Mouse (Mus musculus): ENCODE measurements at regions not wholly inside any gene's neighbourhood (a gene's known extent, or its start where the extent isn't known, plus 50 kb on each side); places are given as distances from the start of the nearest gene placed in this dataset.
A peak's percentile ranks its signal among the peaks of the same experiment; 100 is the strongest.
"Not testable (repeated sequence)": the region's sequence is repeated elsewhere in the genome, so short reads cannot be mapped to it uniquely, and the experiment has no call there.

DNA sequence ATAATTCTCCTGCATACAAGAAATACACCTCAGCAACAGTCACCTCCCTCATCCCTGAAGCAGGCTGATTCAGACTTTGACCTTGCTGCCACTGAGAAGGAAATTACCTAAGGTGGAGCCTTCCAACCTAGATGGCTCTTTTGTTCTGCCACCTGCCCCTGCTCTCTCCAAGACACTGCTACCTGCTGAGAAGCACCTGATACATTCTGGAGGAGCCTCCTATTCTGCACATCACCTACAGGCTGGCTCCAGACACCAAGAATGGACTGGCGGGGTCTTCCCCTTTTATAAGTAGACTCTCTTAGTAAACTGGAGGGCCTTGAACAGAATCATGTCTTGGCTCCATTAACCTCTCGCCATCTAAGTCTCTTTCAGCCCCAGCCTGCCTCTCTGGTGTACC lies 1149.5 kb upstream of the 2610301B20Rik start:
- not testable (repeated sequence) for ATAC-seq; H3K36me3 ChIP-seq; H3K9ac ChIP-seq (replicated peaks); H3K27me3 ChIP-seq; H3K9me3 ChIP-seq; H3K4me2 ChIP-seq (replicated peaks); H3K4me3 ChIP-seq (replicated peaks); H3K4me1 ChIP-seq (replicated peaks); H3K27ac ChIP-seq
- WGBS, result 76% methylated on average over 2 of the region's 2 CpGs

DNA sequence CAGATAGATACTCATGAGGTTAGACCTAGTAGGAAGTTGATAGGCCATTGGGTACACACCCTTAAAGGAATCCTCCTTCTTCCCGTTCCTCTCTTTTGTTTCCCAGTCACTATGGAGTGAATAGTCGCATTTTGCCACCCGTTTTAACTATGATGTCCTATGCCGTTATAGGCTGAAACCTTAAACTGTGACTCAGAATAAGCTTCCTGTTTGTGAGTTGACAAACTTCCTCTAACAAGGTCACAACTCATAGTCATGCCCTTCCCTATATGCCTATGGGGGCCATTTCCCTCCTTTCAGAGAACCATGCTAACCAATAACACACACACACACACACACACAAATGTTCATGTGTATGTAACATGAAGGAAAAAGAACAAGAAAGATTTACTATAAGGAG lies 1136.6 kb upstream of the 2610301B20Rik start:
- no peak overlapping the region for H3K9ac ChIP-seq (replicated peaks)
- H3K4me1 ChIP-seq (replicated peaks), result no peaks in the 10 kb centered on the region
- ATAC-seq, result no peak
- no peak overlapping the region for H3K27ac ChIP-seq
- WGBS, result 93% methylated on average over 4 of the region's 4 CpGs
- H3K4me3 ChIP-seq (replicated peaks), result no peak overlapping the region
- H3K9me3 ChIP-seq, result no peaks in the 10 kb centered on the region
- no peaks in the 10 kb centered on the region for H3K36me3 ChIP-seq
- no peaks in the 10 kb centered on the region for H3K27me3 ChIP-seq
- H3K4me2 ChIP-seq (replicated peaks), result no peak overlapping the region

DNA sequence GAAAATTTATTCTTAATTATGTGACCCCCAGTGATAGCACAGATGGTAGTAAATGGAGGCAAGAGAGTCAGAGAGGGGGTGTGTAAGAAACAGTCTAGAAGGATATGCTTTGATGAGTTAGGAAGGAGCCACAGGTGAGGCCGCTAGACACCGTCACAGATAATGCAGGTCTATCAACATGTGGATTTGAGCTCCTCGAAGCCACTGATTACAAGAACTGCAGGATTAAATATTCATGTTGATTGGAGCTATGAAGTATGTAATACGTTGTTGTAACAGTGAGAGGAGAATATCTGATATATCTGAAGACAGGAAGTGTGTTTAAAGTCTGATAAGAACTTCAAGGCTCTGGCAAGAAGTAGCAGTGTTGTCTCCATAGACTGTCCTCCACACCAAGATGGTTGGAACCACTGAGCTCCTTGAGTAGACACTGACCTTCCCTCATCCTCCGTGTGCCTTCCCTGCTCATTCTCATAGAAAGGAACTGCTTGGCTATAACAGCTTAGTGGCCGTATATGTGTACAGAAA lies 1126.8 kb upstream of the 2610301B20Rik start:
- no peak overlapping the region for H3K27ac ChIP-seq
- no peaks in the 10 kb centered on the region for H3K9me3 ChIP-seq
- no peaks in the 10 kb centered on the region for H3K4me1 ChIP-seq (replicated peaks)
- 92% methylated on average over 6 of the region's 6 CpGs for WGBS
- H3K4me3 ChIP-seq (replicated peaks), result no peak overlapping the region
- no peaks in the 10 kb centered on the region for H3K27me3 ChIP-seq
- ATAC-seq, result no peak
- no peak overlapping the region for H3K4me2 ChIP-seq (replicated peaks)
- H3K9ac ChIP-seq (replicated peaks), result no peak overlapping the region
- no peaks in the 10 kb centered on the region for H3K36me3 ChIP-seq

DNA sequence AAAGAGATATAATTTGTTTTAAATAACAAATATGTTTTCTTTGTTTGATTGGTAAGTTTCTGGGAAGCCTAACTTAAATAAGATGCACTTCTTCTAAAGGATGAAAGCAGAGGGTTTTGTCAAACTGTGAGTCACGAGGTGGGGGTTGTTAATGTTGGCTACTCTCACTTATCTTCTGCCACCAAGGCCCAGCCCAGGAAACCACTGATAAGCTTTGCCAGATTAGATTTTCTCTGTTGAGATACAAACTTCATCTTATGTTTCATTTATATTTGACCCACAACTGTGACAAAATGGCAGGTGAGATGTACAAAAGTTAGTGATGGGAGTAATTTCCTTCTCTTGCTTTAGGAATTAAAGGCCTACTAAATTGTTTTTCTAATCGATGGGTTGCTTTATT lies 1126.2 kb upstream of the 2610301B20Rik start:
- 80% methylated on average over 2 of the region's 2 CpGs for WGBS
- H3K36me3 ChIP-seq, result no peaks in the 10 kb centered on the region
- no peak overlapping the region for H3K4me2 ChIP-seq (replicated peaks)
- H3K9ac ChIP-seq (replicated peaks), result no peak overlapping the region
- no peak overlapping the region for H3K4me3 ChIP-seq (replicated peaks)
- H3K4me1 ChIP-seq (replicated peaks), result no peaks in the 10 kb centered on the region
- H3K9me3 ChIP-seq, result no peaks in the 10 kb centered on the region
- no peaks in the 10 kb centered on the region for H3K27me3 ChIP-seq
- no peak overlapping the region for H3K27ac ChIP-seq
- ATAC-seq, result no peak

DNA sequence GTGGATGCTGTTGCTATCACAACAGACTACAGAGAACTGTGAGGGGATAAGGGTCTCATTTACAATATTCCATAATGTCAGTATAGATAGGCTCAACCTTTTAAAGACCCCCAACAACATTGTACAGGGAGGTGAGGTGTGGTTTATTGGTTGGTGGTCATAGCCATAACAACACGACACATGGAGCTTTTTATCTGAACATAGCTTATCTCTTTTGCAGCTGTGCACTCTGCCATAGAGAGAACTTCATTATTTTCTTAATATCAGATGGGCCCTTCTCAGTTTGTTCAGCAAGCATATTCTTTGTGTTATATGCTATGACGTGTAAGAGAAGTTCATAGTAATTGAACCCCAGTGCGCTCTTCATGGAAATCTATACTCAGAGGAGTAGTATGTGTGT lies 1124.4 kb upstream of the 2610301B20Rik start:
- Histone ChIP-seq H3K4me1 (replicated peaks) (no peaks in the 10 kb centered on the region), H3K27ac (no peak overlapping the region), H3K27me3 (no peaks in the 10 kb centered on the region), H3K36me3 (no peaks in the 10 kb centered on the region), H3K4me3 (replicated peaks) (no peak overlapping the region), H3K4me2 (replicated peaks) (no peak overlapping the region), H3K9ac (replicated peaks) (no peak overlapping the region), H3K9me3 (no peaks in the 10 kb centered on the region)
- no peak for ATAC-seq
- 94% methylated on average over 3 of the region's 3 CpGs for whole genome bisulfite sequencing

DNA sequence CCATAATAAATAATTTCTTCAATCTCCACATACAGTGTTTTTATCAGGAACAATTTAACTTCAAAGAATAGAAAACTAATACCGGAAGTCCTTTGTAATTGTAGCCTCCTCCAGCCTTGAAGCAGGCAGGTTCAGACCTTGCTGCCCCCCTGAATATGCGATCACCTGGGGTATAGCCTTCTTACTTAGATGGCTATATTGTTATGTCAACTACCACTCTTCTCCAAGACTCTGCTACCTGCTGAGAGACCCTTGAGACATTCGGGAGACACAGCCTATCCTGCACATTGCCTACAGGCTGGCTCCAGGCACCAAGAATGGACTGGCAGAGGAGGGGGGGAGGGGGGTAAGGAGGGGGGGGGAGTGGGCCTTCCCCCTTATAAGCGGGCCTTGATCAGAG lies 1123.9 kb upstream of the 2610301B20Rik start:
- Histone ChIP-seq H3K4me1 (replicated peaks) (no peaks in the 10 kb centered on the region), H3K4me2 (replicated peaks) (no peak overlapping the region), H3K27ac (no peak overlapping the region), H3K9me3 (no peaks in the 10 kb centered on the region), H3K9ac (replicated peaks) (no peak overlapping the region), H3K27me3 (no peaks in the 10 kb centered on the region), H3K4me3 (replicated peaks) (no peak overlapping the region), H3K36me3 (no peaks in the 10 kb centered on the region)
- 75% methylated on average over 4 of the region's 4 CpGs for WGBS
- no peak for ATAC-seq

DNA sequence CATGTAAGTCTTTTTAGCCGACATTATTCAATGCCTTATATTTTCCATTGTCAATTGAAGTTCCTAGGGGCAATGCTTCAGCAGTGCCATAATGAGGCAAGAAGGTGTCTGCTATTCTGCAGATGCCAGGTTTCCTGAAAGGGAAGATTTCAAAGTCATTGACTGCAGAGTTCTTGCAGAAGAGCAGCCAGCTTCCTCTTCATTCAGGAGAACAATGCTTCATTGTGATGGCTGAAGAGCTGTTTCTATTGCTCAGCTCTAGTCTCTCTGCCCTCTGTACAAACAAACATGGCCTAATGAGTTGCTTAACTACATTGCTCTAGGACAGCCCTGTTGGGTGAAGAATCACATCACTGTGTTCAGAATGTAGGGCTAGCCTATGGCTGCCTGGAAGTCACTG lies 1111.0 kb upstream of the 2610301B20Rik start:
- WGBS, result 65% methylated on average over 1 of the region's 1 CpGs
- no peaks in the 10 kb centered on the region for H3K27me3 ChIP-seq
- no peak for ATAC-seq
- no peak overlapping the region for H3K27ac ChIP-seq
- no peaks in the 10 kb centered on the region for H3K9me3 ChIP-seq
- H3K4me3 ChIP-seq (replicated peaks), result no peak overlapping the region
- H3K4me1 ChIP-seq (replicated peaks), result no peaks in the 10 kb centered on the region
- H3K36me3 ChIP-seq, result no peaks in the 10 kb centered on the region
- H3K9ac ChIP-seq (replicated peaks), result no peak overlapping the region
- H3K4me2 ChIP-seq (replicated peaks), result no peak overlapping the region

DNA sequence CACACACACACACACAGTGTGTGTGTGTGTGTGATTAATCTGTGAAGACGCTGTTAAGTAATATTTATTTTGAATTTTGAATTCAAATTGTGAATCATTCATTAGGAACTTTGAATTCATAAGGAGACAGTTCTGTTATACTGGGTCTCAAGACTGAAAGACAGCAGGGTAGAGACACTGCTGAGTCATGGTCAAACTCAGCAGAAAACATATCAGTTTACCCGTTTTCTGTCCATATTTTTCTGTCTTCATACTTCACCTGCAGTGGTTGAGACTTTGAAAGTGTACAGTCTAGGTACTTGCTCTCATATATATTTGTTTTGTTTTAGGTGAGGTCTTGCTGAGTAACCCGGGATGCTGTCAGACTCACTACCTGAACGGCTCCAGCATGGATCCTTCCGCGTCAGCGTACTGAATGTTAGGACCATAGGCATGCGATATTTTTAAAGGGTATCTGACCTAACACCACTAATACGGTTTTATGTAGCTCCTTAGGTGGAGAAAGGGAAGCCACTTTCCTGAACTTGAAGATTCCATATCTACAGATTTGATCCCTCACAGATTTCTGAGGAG lies 1104.6 kb upstream of the 2610301B20Rik start:
- ATAC-seq, result no peak
- 60% methylated on average over 9 of the region's 9 CpGs for WGBS
- Histone ChIP-seq H3K9me3 (no peaks in the 10 kb centered on the region), H3K4me2 (replicated peaks) (peak overlapping the region; percentile 64), H3K36me3 (no peaks in the 10 kb centered on the region), H3K27me3 (no peaks in the 10 kb centered on the region), H3K4me3 (replicated peaks) (peak overlapping the region; percentile 47), H3K27ac (no peak overlapping the region), H3K9ac (replicated peaks) (no peak overlapping the region), H3K4me1 (replicated peaks) (no peaks in the 10 kb centered on the region)

DNA sequence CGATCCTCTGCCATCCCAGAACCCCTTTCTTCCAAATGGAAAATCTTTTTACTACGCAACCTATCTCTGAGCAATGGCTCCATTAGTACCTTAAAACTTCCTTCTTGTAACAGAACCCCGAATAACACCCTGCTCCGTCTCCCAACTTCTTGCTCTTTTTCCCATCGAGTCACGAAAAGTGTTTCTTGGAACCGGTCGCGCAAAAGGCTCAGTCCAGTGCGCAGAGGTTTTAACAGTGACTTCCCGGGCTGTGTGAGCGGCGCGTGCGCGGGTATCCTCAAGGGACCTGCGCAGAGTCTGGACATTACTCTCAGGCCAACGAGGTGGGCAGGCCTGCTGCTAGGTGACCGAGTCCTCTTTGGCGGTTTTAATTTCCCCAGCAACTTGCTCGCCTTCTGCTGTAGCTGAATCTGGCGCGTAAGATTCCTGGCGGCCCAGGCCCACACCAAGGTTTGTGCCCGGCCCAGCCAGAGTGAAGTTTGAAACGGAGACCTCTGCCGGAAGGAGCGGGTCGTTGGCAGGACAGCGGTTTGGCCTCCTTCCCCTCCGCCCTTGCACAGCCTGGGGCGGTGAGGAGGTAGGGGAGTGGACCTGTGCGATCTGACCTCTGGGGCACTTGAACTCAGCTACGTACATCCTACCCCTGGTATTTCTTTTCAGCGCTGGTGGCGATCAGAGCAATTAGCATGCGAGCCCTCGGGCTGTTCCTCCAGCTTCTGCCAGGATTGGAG lies 1103.8 kb upstream of the 2610301B20Rik start:
- no peaks in the 10 kb centered on the region for H3K9me3 ChIP-seq
- H3K4me1 ChIP-seq (replicated peaks), result no peaks in the 10 kb centered on the region
- whole genome bisulfite sequencing, result 2% methylated on average over 38 of the region's 38 CpGs
- peak overlapping the region; percentile 69 for H3K9ac ChIP-seq (replicated peaks)
- ATAC-seq, result peak; percentile 92
- H3K36me3 ChIP-seq, result no peaks in the 10 kb centered on the region
- no peaks in the 10 kb centered on the region for H3K27me3 ChIP-seq
- H3K4me2 ChIP-seq (replicated peaks), result peak overlapping the region; percentile 64
- H3K4me3 ChIP-seq (replicated peaks), result peak overlapping the region; percentile 47
- peak overlapping the region; percentile 27 for H3K27ac ChIP-seq

DNA sequence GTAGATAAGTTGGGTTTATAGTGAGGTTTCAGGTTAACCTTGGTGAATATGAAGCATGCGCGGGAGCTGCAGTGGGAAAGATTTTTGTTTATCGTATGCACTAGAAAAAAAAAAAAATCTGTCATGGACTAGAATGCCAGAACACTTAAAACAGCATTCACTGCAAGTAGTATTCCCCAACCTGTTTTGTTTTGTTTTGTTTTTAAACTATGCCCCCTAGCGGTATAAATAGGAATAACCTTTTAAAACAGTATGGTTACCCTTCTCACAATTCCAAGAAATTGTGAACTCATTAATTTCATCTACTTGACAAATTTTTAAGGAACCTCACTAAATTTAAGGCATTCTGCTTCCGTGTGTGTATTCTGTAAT lies 1103.2 kb upstream of the 2610301B20Rik start:
- peak overlapping the region; percentile 69 for H3K9ac ChIP-seq (replicated peaks)
- peak overlapping the region; percentile 64 for H3K4me2 ChIP-seq (replicated peaks)
- H3K27me3 ChIP-seq, result no peaks in the 10 kb centered on the region
- no peaks in the 10 kb centered on the region for H3K36me3 ChIP-seq
- H3K27ac ChIP-seq, result peak overlapping the region; percentile 27
- 1% methylated on average over 5 of the region's 5 CpGs for WGBS
- ATAC-seq, result peak; percentile 60
- no peaks in the 10 kb centered on the region for H3K4me1 ChIP-seq (replicated peaks)
- H3K9me3 ChIP-seq, result no peaks in the 10 kb centered on the region
- peak overlapping the region; percentile 47 for H3K4me3 ChIP-seq (replicated peaks)

DNA sequence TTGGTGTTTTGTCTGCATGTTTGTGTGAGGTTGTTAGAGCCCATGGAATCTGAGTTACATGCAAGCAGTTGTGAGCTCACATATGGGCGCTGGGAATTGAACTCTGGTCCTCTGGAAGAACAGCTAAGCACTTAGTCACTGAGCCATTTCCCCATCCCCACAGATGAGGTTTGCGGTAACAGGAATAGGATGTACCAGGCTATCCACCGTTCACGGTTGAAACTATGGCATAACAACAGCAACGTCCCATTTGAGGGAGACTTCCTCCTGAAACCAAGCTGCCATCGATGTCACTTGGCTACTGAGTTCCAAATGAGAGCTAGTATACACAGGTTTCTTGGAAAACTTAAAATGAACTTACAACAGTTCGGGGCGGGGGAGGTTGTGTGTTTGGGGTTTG lies 1095.9 kb upstream of the 2610301B20Rik start:
- Histone ChIP-seq H3K9me3 (no peaks in the 10 kb centered on the region), H3K4me2 (replicated peaks) (no peak overlapping the region), H3K9ac (replicated peaks) (no peak overlapping the region), H3K4me1 (replicated peaks) (no peaks in the 10 kb centered on the region), H3K27ac (no peak overlapping the region), H3K27me3 (no peaks in the 10 kb centered on the region), H3K36me3 (no peaks in the 10 kb centered on the region), H3K4me3 (replicated peaks) (no peak overlapping the region)
- WGBS, result 96% methylated on average over 8 of the region's 8 CpGs
- ATAC-seq, result no peak

DNA sequence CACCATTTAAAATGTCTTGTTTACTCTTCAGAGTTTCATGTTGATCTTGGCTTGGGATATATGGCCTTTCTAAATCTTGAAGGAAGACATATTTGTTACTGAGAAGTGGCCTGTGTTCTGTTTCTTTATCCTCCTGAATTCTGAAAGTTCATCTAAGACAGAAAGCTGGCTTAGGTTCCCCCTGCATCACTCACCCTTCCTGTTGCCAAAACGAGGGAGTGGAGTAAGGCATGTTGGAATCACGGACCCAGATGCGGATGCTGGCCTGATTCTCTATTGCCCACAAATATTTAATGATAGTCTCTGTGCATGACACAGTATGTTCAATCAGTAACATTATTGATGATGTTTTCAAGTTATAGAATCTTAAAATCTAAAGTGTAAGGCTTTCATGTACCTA lies 1094.7 kb upstream of the 2610301B20Rik start:
- H3K4me1 ChIP-seq (replicated peaks), result no peaks in the 10 kb centered on the region
- H3K9ac ChIP-seq (replicated peaks), result no peak overlapping the region
- H3K27me3 ChIP-seq, result no peaks in the 10 kb centered on the region
- no peak overlapping the region for H3K4me3 ChIP-seq (replicated peaks)
- no peak for ATAC-seq
- WGBS, result 82% methylated on average over 3 of the region's 3 CpGs
- H3K9me3 ChIP-seq, result no peaks in the 10 kb centered on the region
- H3K36me3 ChIP-seq, result no peaks in the 10 kb centered on the region
- H3K4me2 ChIP-seq (replicated peaks), result no peak overlapping the region
- no peak overlapping the region for H3K27ac ChIP-seq

DNA sequence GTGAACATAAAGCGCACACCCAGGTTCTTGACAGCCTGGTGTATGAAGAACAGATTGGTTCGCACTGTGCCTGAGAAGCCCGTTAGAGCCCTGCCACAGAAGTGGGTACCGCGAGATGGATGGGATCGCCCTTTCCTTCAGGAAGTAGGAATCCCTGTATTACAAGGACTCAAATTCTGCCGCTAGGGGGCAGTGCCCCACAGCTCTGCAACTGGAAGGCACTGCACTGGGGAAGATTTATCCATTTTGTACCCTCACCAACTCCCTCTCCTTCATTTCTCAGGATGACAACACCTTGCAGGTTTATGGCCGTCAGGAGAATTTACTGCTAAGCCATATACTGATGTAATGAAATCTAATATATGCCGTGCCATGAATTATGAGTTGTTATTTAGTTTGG lies 1094.1 kb upstream of the 2610301B20Rik start:
- Histone ChIP-seq H3K4me1 (replicated peaks) (no peaks in the 10 kb centered on the region), H3K4me3 (replicated peaks) (no peak overlapping the region), H3K4me2 (replicated peaks) (no peak overlapping the region), H3K27me3 (no peaks in the 10 kb centered on the region), H3K36me3 (no peaks in the 10 kb centered on the region), H3K9ac (replicated peaks) (no peak overlapping the region), H3K9me3 (no peaks in the 10 kb centered on the region), H3K27ac (no peak overlapping the region)
- ATAC-seq, result 0 out of 2 replicates have a peak, but pooled peaks have one; percentile 58
- WGBS, result 43% methylated on average over 9 of the region's 9 CpGs

Data from midbrain, embryonic 13.5 days (tissue).